Mouse (Mus musculus) heart, adult 8-10 months (tissue): ENCODE data around the gene Hmgn2. TPM values are rescaled to one million over a fixed set of nuclear protein-coding genes. Genes with fewer than 3 reads are reported as not detected.

Source experiments
- DNase-seq: peaks from one replicate; pipeline ENCODE4 v3.0.0; 2022; ENCODE audit warnings: low spot score
- total RNA-seq, 4 experiments: library from RNA; stranded (reverse); gene quantifications; 2 replicates each; pipeline ENCODE4 v1.2.4; 2022

Hmgn2 gene
- total RNA-seq, 4 experiments from 2014 or later: 101 to 125 (median 116) TPM

DNA sequence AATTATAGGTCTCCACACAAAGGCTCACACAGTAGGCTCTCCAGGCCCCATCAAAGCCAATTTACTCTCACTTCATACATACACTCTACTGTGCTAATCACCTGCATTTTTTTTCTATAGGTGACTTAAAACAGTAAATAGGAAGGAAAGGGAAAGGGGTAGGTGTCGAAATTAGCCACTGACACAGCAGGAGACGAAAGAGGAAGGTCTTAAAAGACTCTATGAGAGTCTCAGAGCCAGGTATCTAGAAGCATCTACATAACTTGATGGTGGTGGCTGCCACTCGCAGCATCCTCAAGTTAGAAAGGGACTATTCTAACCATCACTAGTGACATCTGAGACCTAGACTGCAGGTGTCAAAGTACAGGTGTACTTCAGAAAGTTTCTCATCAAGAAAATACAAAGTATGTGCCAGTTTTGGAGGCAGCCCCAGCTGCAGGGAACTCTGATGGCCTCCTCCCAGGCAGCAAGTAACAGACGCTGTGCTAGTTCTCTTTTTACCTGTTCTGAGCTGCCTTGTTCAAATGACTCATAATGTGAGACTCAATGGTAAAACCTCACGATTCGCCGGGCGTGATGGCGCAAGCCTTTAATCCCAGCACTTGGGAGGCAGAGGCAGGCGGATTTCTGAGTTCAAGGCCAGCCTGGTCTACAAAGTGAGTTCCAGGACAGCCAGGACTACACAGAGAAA is 9.7 kb upstream of the Hmgn2 start:
- DNase-seq: no peak

DNA sequence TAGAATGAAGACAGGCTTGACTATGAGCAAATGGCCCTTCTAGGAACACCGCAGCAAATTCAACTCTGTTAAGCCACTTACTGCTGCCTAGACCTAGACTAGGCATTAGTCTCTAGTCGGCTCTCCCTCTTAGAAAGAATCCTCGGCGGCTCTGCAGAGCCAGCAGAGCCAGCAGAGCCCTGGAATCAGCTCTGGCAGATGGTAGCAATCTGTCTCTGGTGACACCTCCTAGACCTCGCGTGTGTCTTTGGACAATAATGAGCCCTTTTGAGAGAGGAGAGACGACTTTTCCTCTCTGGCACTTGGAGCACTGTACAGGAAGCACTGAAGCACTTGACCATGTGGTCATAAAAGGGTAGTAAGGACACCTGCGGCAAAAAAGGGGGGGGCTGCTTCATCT is 3.3 kb upstream of the Hmgn2 start:
- DNase-seq: no peak

DNA sequence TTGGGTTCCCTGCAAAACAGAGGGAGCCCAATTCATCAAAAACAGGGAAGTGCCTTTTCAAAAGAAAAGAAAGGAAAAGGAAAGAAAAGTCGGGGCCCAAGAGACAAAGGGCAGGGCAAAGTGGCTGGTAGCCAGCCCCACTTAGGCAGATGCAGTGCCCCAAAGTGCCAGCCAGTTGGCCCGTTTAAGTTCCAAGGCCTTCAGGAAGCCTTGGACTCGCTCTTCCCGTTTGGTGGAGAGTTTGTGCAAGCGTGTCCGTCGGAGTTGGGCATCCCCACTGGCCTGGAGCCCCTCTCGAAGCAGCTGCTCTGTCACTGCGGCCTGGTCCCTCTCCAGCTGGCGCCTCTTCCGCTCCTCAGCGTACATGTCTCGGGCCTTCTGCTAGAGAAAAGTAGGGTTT is 2.4 kb upstream of the Hmgn2 start:
- DNase-seq: no peak

DNA sequence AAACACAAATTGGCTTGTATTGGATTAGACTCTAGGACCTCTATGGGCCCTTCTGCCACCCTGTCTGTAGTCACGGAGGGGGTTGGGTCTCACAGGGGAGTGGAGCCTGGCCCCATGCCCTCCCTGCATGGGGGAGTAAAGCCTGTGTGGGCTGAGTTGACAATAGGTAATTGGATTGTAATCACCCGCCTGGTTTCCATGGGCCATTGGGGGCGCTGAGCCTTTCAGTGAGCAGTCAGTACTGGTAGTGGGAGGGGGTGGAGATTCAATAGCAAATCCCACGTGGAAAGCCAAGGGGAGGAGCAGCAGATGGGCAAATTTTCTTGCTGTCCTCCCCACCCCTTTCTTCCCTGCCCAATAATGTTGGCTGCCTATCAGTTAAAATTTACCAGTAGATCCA is 1.7 kb upstream of the Hmgn2 start:
- no peak for DNase-seq

DNA sequence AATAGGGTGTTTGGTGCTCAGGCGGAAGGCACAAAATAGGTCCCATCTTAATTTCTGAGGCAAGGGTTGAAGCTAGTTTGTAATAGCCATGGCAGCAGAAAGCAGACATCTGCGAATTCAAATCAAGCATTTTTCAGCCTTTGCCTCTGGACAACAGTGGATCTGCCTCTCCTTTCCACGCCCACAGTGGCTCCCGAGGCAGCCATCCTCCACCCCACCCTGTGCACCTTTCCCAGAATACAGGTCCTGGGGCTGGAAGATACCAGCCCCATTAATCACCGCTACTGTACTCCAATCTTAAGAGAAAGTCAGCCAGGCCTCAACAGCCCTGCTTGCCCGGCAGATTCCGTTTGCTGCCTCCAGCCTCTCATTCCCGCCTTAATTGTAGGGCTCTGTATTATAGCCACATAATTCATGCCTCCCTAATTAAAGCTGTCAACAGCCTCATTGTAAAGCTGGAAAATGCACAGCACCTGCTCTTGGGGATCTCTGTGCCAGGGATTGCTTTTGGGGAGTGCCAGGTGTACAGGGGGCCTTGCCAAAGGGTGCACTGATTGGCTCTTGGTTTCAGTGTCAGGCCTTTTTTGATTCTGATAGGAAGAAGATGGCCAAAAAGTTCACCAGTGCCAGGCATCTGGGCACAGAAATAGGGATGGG is 792 bp upstream of the Hmgn2 start:
- DNase-seq: no peak

DNA sequence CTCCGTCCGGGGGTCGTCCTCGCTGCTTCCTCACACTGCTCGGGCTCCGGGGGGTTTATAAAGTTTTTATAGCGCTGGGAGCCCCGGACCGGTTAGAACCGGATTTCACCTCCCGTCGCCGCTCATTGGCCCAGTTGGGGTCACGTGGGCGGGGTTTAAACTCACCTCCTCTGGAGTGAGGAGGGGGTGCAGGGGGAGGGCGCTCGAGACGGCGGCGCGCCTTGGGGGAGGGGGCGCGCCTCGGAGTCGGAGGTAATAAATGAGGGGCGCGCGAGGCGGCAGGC is 642 bp downstream of the Hmgn2 start:
- peak; percentile 85 for DNase-seq

DNA sequence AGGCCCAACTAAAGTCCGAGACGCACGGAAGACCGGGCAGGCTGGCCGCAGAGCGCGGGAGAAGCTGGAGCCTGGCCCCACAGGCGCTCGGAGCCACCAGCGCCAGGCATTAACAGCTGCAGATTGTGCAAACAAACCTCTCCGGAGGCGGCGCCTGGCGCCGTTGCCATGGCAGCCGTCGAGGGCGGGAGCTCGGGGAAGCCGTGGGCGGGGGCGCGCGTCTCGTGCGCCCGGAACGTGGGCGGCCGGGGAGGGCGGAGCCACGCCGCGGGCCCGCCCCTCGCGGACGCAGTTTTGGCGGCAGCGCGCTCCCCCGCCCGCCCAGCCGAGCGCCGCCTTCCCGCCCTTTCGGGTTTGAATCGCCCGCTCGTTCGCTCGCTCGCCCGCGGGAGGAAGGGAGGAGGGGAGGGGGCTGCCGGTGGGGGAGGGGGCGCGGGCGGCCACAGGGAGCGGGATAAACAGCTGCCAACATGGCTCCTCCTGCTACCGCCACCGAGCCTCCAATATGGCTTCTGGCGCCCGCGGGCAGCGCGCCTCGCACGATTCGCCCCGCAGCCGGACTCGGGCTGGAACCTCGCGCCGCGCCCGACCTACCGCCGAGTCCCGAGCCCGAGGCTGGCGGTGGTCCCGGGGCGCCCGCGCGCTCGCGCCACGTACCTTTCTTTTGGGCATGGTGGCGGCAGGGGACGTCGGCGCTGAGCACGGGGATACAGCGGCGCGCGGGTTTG is 1.1 kb downstream of the Hmgn2 start:
- DNase-seq: peak; percentile 95

DNA sequence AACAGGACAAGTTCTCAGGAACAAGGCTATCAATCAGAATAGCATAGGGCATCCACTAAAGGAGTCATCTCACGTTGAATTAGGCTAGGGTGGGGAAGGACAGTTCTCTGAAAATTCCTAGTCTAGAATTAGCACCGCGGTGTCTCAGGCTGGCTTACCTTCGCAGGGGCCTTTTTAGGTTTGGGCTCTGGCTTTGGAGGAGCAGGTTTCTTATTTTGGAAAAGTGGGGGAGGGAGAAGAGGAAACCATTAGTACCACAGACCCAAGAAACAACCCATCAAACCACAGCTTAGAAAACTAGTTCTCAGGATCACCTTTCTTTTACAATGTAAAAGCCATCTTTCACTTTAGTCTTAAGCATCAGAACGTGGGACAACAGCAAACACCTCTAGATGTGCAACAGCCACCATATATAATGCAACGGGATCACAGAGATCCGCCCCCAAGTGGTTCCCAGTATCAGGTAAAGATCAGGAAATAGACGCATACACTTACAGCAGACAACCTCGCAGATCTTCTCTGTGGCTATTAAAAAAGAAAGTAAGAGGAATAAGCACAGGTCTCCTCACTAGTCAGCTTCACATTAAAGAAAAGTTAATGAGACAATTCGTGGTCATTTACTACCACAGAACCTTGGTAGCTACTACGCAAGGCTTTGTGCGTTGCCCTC is 2.0 kb downstream of the Hmgn2 start:
- no peak for DNase-seq

DNA sequence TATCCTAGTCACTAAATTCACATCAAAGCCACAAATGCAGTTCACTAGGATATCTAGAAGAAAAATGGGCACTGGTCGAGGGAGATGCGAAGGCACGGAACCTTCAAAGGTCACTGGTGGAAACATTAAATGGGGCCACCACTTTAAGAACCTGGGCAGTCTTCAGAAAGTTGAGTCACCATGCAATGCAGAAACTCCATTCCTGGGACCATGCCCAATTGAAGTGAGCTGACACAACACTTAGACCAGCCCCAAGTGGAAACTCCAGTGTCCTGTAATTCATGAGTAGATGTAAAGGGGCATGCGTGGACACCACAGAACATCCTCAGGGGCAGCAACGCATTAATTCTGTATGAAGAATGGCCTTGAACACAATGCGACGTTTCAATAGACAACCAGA is 5.9 kb downstream of the Hmgn2 start:
- no peak for DNase-seq

DNA sequence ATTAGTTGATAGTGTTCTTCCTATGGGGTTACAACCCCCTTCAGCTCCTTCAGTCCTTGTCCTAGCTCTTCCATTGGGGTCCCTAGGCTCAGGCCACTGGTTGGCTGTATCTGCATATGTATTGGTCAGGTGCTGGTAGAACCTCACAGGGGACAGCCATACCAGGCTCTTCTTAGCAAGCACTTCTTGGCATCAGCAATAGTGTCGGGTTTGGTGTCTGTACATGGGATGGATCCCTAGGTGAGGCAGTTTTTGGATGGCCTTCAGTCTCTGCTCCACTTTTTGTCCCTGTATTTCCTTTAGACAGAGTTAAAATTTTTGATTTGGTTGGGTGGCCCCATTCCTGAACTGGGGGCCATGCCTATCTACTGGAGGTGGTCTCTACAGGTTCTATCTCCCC is 9.6 kb downstream of the Hmgn2 start:
- no peak for DNase-seq

DNA sequence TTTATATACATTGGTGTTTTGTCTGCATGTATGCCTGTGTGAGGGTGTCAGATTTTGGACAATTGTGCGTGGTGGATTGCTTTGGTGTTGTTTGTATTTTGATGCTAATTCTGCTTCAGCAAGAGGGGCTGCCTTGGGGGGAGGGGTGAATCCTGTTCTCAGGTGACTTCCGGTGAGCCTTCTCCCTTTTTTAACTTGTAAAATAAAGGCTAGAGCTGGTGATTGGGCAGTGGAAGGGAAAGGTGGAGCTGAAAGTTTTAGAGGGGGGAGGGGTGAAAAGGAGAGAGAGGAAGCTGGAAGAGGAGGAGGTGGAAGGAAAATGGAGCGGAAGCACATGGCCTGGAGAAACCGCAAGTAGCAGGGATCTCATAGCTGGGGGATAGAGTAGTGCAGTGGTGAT is 12.1 kb downstream of the Hmgn2 start:
- no peak for DNase-seq

DNA sequence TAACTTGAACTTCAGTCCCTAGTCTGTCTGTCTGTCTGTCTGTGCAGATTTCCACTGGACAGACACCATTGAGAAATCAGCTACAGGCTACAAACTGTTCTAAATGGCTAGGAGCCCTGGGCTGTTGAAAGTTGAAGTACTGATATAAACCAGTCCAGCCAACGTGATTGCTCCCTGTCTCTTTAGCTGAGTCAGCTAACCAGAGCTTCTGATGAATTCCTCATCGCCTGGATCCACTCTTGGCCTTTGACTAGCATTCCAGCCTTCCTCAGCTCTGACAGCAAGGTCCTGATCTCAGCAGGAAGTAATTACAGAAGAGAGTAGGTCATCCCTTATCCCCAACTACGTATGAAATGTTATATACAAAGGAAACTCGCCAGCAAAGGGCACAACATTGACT is 21.7 kb downstream of the Hmgn2 start:
- no peak for DNase-seq

DNA sequence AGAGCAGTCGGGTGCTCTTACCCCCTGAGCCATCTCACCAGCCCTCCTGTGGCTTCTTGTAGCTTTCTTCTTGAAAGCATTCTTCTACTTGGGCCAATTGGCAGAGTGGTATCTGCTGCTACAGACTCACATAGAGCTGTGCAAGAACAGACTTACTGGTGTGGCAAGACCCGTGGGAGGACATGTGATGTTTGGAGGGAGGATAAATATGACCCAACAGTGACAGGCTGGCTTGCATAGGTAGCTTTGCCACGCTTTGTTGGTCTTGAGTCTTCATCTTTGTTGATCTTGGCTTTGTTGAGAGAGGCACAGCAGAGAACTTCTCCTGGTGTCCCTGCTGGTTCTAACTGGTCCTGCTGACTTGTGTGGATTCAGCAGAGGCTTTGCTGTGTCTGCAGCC is 24.7 kb downstream of the Hmgn2 start:
- DNase-seq: no peak

DNA sequence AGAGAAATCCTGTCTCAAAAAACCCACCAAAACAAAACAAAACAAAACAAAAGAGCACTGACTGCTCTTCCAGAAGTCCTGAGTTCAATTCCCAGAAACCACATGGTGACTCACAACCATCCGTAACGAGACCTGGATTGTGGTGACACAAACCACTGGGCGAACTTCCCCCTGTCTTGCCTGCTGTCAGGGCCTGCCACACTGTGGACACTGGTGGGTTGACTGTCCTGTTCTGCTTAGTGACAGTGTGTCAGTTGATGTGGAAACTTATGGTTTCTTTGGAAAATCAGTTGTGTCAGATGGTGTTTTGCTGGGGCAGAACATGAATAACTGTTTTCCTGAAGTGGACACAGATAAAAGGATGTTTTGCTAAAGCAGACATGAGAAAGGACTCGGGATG is 25.8 kb downstream of the Hmgn2 start:
- DNase-seq: no peak

DNA sequence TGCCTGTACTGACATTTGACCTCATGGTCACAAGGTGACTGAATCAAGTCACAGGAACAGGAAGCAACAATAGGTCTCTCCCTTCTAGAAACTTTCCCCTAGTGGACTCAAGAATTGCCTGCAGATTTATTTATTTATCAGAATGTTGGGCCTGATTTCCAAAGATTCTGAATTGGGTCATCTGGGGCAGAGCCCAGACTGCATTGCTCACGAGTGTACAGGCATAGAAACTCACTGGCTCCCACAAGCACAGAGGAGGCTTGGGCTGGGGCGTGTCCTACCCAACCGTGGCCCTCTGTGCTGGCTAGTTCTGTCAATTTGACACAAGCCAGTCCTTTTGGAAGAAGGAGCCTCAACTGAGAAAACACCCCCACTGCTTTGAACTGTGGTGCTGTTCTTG is 26.9 kb downstream of the Hmgn2 start:
- DNase-seq: peak; percentile 11

DNA sequence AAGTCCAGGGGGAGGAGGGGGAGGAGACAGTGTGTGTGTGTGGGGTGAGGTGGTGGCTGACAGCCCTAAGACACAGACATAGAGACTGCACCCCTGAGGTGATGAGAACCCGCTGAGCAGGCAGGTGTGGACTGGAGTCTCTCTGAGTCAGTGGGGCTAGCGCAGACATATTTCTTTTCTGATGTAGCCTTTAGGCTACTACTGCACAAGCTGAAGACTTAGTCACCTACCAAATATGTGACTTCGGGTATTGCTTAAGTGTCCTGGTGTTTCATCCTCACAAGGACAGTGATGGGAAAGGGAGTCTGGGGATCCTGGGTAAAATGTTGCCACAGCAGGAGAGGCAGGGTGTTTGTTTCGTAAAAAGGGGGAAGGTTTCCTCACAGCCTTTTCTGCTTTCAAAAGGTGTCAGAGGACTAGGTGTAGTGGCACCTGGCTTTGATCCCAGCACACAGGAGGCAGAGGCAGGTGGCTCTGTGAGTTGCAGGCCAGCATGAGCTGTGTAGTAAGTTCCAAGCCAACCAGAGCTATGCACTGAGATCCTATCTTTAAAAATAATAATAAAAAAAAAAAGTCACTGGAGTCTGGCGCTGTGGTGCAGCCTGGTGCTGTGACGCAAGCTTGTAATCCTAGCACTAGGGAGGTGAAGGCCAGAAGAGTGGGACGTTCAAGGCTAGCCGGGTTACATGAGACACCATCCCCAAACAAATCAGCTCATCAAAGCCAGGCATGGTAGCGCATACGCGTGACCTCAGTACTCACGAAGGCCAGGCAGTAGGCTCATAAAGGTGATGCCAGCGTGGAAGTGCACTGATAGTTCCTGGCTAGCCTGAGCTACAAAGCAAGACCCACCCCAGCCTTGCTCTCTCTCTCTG is 27.8 kb downstream of the Hmgn2 start:
- DNase-seq: no peak

DNA sequence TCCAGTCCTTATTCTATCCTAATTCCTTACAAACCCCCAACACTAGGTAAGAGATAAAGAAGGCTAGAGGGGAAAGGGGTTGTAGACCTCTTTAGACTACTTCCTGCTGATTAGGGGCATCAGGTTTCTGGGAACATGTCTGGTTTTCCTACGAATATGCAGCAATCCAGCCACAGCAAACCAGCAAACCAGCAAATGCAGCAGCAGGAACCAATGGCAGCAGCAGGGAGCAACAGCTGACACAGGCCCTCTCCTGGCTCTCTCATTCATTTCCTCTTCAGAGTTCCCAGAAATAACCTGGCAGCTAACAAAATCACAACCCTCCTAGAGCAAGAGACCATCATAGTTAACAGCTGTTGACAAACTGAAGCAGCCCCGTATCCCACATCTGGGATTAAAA is 30.4 kb downstream of the Hmgn2 start:
- no peak for DNase-seq

DNA sequence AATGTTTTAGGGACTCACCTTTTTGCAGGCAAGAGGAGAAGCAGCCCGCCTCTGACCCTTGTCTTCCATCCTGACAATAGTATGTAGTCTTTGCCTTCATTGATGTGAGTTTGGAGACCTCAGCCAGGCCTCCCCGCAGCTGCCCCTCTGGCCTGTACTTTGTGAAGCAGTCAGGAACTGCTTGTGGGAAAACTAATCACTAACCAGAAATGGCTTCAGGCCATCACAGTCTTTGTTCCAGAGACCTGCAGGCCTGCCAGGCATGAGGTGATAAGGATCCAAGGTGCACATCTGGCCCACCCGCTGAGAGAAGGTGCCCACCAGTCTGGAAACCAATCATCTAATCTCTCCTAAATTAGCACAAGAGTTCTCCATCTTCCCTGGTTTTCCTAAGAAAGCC is 36.7 kb downstream of the Hmgn2 start:
- no peak for DNase-seq

DNA sequence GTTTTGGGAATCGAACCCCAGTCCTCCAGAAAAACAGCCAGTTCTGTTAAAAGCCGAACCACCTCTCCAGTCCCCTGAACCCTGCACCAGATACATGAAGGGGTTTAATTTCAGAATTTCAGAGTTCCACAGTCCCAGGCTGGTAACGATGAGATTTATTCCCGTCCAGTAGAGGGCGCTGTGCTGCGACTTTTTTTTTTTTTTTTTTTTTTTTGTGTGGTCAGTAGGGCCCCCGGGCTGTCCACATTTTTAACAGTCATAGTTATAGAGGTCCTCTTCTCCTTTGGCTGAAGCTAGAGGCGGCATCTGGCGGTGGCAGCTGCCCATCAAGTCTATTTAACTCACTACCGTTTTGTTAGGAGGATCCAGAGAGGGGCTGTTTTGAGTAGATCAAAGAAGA is 37.1 kb downstream of the Hmgn2 start:
- no peak for DNase-seq

DNA sequence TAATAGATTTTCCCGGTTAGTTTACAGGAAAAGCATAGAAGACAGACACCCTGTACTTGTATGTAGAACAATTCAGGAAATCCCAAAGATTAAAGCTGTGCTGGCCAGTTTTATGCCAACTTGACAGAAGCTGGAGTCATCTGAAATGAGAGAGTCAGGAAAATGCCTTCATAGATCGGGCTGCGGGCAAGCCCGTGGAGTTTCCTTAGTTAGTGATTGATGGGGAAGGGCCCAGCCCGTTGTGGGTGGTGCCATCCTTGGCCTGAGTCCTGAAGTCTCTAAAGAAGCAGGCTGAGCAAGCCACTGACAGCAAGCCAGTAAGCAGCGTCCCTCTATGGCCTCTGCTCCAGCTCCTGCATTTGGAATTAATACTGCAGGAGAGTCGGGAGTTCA is 39.2 kb downstream of the Hmgn2 start:
- DNase-seq: no peak

DNA sequence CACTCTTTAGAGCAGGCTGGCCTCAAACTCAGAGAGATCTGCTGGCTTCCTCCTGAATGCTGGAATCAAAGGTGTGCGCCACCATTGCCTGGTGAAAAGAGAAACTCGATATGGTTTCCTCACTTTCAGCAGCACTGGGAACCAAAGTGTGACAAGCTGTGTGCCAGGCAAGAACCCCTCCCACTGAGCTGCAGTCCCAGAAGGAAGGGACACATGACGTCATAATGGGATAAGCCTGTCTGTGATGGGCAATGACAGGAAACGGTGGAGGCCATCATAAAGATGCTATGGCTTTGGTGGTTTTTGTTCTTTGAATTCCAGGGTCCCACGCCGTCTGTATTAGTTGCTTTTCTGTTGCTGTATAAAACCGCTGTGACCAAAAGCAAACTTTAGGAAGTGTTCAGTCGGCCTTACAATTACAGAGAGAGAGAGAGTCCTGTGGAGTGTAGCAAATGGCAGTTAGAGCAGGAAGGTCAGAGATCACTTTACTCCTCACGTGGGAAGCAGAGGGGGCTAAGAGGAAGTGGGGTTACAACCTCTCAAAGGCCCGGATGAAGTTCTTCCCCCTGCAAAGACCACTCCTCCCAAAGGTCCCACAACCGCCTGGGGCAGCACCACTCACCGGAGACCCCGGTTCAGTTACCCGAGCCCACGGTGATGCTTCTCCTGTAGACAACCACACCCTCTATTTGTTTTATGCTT is 39.7 kb downstream of the Hmgn2 start:
- DNase-seq: no peak
